7 mouse cellular contexts compared by ENCODE assay signal in the genomic region with DNA sequence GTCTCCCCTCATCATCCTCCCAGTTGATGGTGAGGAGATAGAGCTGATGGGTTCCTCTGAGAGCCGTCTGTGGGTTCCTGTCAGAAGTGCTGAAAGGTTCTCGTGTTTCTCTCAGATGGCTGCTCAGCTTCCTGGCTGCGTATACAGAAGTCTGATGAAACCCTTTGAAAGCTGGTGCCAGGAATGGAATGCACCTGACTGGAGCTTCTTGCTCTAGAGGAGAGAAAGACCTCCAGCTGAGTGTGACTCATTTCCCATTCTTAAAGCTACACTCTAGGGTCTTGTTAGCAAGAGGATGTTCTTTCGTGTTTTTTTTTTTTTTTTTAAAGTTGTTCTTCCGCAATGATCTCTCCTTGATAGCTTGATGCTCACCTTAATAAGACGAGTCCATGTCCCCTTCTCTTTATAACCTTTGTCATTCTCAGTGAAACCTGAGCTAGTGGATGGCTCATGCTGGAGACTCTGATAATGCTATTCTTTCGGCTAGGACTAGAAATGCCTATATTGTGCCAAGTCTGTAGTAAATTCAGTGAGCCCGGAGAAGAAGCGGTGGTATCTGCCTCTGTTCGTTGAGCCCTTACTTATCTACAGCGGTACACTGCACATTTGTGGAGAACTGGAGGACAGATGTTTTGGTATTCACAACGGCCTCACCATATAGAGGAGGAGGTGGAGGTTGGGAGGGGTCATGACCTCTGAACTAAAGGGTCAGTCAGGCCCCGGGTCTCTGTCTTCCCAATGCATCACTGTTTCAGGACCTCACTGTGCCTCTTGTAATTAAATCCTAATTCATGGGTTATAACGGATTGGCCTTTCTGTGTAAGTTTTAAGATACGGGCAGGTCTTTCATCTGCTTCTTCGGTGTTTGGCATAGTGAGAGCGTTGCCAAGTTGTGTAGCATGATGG. TPM values are rescaled to one million over a fixed set of nuclear protein-coding genes. Genes with fewer than 3 reads are reported as not detected.
DNase-seq lines count a peak whose midpoint lies in the region; ATAC-seq lines count a peak whose summit lies in the region.

No protein-coding gene starts in this region.

- peak overlapping the region; percentile 97; the same call in 1 of the 2 replicates for H3K4me2 ChIP-seq in forebrain, embryonic 11.5 days (ENCODE audit: low read depth, low read length, severe bottlenecking)

- H3K27ac ChIP-seq in forebrain, embryonic 11.5 days (ENCODE audit: low read depth, low read length) = no peak overlapping the region

- H3K27me3 ChIP-seq in forebrain, embryonic 11.5 days (ENCODE audit: control insufficient read depth, insufficient read depth, low read length) = no peaks in the 10 kb centered on the region

- no peak overlapping the region; the same call in 1 of the 2 replicates for H3K9ac ChIP-seq in forebrain, embryonic 11.5 days (ENCODE audit: low read length)

- 70% methylated on average over 17 of the region's 17 CpGs for WGBS in forebrain, embryonic 11.5 days

- DNase-seq in 3134 (ENCODE audit: extremely low read depth, insufficient read length, low spot score) (peak; percentile 32), 3T3-L1 (ENCODE audit: low read depth, low spot score) (peak; percentile 85)
- no peak for DNase-seq in forebrain, embryonic 11.5 days (ENCODE audit: low spot score)
- DNase-seq in kidney, postnatal 36 days = peak; percentile 58 to 84
- DNase-seq in yolk sac, embryonic 10.5 days (ENCODE audit: low spot score) = no peak
- DNase-seq in c-Kit-positive CD71-positive TER-119-positive erythroid progenitor cells, embryonic 14.5 days (ENCODE audit: low spot score) = no peak

- peaks cover 8% of the 10 kb centered on the region for H3K9me3 ChIP-seq in forebrain, embryonic 11.5 days (ENCODE audit: control insufficient read depth, low read length)

- H3K4me3 ChIP-seq in forebrain, embryonic 11.5 days (ENCODE audit: low read depth, low read length) = no peak overlapping the region

- no peak for ATAC-seq in forebrain, embryonic 11.5 days (replicated peaks; ENCODE audit: low FRiP score)
- no peak for ATAC-seq in granulocyte monocyte progenitor cell, adult 5-6 weeks (replicated peaks; ENCODE audit: poor library complexity, severe bottlenecking)

- H3K36me3 ChIP-seq in forebrain, embryonic 11.5 days (ENCODE audit: control insufficient read depth, insufficient read depth, low read length) = no peaks in the 10 kb centered on the region

- H3K4me1 ChIP-seq in forebrain, embryonic 11.5 days (replicated peaks; ENCODE audit: control insufficient read depth, insufficient read depth, low read length) = peaks cover 8% of the 10 kb centered on the region; the same call in 1 of the 2 replicates

RNA-seq across cellular contexts. Expression of gene Agap1, which starts 2.8 kb away (rescaled TPM):
- polyA plus RNA-seq in forebrain, embryonic 11.5 days (2014; fragmentation: Nextera tagmentation; extraction: Ambion mirVana) = 35.2 and 36.1 TPM in 2 replicates
- total RNA-seq in granulocyte monocyte progenitor cell, adult 5-6 weeks (2014; fragmentation: Nextera tagmentation) = 9.6 and 16.0 TPM in 2 replicates
- total RNA-seq in granulocyte monocyte progenitor cell, adult 5-6 weeks (2017) = 5.3 and 8.0 TPM in 2 replicates

Comparison
In these comparisons a context has a peak if more than half of its experiments do, and no peak if none do; other contexts are left out.
1. DNase-seq: peak in 3134 (single experiment), 3T3-L1 (single experiment) and kidney, postnatal 36 days (2 of 2); none in forebrain, embryonic 11.5 days (single experiment), yolk sac, embryonic 10.5 days (single experiment) and c-Kit-positive CD71-positive TER-119-positive erythroid progenitor cells, embryonic 14.5 days (single experiment).